Mouse (Mus musculus) ZHBTc4 (cell line): ENCODE data around the gene Usf1.

Experiments
- DNase-seq: peaks from one replicate; pipeline ENCODE4 v3.0.0-alpha.2; 2011; ENCODE audit warnings: low read depth, low spot score

Usf1 gene

DNA sequence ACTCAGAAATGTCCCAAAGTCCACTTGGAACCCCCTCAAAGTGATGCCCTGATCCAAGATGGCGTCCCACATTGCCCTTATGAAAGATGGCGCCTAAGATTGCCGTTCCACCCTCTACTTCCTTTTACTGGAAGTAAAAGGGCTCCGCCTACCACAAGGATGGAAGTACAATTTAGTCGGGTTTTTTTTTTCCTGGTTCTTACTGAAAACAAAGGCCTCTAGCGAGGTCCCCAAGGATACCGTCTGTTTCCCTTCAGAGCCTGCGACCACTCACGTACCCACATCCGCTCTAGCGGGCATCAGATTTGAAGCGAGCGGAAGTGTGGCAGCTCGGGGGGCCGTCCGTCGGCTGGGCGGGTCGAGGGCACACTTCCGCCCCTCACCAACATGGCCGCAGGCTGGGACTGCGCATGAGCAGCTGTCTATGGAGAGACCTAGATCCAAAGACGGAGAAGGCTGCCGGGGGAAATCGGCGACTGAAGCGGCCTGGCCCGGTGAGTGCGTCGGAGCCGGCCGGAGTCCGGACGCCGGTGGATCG lies at the start of gene Usf1:
TSS of gene Usf1 (plus strand) at position 367 of the 538 bp plus-strand sequence.
- peak; percentile 98 for DNase-seq

DNA sequence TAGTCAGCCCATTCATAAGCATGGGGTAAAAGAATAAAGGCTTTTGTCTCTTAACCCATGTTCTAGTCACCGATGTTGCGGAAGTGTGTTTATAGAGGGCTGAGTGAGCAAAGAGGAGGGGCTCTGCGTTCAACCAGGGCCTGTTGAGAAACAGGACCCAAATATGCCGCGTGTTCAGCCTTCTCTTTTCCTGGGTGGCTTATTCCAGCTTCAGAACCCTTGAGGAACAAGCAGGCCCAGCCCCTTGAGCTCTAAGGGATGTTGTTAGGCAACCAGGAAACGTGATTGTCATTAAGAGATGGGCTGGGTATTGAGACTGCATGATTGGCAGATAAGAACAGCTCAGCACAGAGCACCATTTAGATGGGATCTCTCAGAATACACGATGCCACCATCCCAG lies 45.2 kb upstream of the Usf1 start:
- DNase-seq, result no peak

DNA sequence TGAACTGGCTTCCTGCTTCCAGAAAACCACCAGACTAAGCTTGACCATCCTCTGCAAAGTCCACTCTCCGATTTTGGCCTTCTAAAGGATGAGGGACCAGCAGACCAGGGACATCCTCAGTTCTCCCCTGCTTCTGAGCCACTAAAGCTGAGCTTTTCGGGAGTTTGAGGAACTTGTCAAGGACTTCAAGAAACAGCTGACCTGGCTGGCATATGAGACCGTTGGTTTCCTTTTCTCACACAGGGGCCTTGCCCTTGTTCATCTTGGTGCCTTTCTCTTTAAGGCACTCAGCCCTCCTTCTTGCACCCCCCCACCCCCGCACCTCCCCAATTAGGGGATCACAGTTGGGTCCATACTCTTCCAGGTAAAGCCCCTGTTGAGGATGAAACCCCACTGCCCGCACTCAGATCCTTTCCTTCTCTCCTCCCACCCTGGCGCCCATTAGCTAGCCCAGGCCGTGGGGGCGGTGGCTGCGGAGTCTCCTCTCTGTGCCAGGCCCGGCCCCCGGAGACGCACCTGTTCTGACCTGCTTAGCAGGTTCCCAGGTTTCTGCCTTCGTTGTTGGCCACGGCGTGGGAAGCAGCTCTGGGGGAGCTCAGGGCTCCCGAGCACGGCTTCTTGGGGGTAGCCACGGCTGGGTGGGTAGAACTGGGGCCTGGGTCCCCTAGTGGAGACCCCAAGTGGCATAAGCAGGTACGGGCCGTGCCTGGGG lies 41.1 kb upstream of the Usf1 start, which contains the start of gene Nectin4:
TSS of gene Nectin4 (plus strand) at position 255 of the 712 bp plus-strand sequence.
- DNase-seq, result no peak

DNA sequence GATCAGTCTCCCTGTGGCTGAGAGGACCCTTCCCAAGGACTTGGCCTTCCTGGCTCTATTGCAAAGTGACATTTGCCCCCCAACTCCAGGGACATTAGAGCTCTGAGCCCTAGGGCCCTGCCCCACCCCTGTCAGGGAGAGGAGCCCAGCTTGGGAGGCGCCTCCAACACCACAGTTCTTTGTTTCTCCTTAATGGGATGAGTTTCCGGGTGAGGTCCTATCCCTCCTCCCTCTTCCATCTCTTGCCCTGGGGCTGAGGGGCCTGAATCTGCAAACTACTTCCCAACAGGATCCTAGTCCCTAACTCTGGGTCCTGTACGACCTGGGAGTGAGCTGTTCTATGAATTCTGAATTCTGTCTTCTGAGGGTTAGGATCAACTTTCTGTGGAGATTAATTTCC lies 38.2 kb upstream of the Usf1 start:
- DNase-seq, result peak; percentile 50

DNA sequence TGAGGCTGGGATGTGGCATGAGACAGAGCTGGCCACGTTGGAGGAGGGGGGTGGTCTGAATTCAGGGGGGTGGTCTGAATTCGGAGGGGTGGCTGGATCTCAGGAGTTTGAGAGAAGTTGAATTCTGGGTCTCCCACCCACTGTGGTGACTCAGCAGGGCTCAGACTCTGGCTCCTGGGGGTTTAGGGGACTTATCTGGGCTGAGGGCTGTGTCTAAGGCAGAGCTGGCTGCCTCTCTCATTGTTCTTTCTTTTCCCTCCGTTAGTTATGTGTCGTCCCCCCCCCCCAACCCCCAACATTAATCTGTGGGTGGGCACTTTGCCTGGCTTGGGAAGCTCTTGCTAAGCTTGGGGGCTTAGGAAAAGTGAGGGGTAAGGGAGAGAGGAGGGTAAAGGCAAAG lies 37.2 kb upstream of the Usf1 start:
- DNase-seq, result no peak

DNA sequence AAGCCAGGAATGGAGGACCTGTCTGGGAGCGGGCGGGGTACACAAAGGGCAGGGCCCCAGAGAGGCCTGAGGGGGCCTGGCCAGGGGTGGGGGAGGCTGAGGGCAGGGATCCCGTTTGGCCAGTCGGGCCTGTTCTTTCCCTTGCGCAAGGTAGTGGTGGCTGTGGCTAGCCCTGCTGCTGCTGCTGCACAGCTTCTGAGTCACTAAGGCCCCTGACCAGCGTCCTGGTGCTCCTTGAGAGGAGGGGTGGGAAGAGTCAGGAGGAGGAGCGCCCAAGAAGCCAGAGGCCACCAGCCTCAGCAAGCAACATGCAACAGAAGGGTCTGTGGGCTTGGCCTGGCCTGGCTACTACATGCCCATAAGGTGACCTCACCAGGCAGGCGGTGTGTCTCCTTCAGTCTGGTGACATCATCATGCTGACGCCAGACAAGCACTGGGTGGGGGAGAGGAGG lies 35.4 kb upstream of the Usf1 start:
- DNase-seq, result no peak

DNA sequence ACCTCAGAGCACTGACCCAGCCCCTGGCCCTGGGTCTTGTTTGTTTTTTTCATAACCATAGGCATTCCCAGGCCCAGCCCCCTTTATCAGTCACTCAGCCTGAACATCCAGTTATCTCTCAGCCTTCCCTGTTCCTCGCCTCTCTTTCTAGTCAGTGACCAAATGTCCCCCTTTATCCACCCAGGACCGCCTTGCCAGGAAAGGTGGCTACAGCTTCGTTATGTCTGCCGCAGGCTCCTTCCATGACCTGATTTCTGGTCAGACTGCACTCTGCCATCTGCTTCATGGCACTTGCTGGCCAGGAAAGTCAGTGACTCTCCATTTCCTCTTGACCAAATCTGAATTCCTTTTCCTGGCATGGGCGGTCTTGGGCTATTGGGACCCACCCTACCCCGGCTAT lies 32.8 kb upstream of the Usf1 start:
- no peak for DNase-seq

DNA sequence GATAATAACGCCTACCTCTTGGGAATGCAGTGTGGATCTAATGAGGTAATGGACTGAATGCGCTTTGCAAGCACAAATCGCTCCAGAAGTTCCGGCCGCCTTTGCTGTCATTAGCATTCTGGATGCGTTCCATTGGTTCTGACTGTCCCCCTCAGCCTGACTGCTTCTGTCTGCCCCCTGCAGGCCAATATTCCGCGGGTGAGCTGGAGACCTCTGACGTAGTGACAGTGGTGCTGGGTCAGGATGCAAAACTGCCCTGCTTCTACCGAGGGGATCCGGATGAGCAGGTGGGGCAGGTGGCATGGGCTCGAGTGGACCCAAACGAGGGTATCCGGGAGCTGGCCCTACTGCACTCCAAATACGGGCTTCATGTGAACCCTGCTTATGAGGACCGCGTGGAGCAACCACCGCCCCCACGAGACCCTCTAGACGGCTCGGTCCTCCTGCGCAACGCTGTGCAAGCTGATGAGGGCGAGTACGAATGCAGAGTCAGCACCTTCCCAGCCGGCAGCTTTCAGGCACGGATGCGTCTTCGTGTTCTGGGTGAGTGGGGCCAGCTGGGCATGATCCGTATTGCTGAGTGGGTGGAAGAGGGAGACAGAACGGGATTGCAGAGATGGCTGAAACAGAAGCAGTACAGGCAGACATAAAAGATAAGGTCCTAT lies 31.0 kb upstream of the Usf1 start:
- DNase-seq, result peak; percentile 90

DNA sequence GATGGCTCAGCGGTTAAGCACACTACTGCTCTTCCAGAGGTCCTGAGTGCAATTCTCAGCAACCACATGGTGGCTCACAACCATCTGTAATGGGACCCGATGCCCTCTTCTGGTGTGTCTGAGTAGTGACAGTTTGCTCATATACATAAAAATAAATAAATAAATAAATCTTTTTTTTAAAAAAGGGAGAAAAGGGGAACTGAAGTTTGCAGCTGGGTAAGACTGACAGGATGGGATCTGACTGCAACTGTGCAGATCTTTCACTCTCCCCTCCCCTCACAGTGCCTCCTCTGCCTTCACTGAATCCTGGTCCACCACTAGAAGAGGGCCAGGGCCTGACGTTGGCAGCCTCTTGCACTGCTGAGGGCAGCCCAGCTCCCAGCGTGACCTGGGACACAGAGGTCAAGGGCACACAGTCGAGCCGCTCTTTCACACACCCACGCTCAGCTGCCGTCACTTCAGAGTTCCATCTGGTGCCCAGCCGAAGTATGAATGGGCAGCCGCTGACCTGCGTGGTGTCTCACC lies 29.0 kb upstream of the Usf1 start:
- DNase-seq, result no peak

DNA sequence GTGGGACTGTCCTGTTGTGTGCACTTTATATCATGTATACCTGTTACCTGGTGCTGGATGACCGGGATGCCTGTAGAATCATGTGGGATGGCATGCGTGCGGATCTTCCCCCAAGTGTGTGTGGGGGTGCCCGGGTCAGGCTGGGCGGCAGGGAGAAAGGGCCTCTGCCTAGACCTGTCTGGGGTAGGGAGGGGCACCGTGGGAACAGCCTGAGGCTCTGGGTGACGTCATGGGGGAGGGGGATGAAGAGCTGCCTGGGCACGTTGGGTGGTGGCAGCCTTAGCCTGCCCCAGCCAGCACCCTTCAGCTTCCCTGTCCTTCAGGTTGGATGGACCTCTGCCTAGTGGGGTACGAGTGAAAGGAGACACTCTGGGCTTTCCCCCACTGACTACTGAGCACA lies 26.8 kb upstream of the Usf1 start:
- peak; percentile 39 for DNase-seq

DNA sequence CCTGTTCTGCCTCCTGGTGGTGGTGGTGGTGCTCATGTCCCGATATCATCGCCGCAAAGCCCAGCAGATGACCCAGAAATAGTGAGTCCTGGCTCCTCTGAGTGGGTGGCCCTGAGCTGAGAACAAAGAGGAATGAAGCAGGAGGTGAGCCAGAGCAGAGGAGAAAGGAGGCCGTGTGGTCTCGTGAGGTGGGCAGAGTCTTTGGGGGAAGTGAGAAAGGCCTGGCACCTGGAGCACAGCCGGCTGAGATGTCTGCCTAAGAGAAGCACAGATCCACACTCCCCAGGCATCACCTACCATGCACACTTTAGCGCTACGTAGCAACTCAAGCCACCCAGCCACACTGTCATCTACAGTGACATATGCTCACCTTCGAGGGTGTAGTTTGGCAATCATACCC lies 25.9 kb upstream of the Usf1 start:
- DNase-seq, result no peak

DNA sequence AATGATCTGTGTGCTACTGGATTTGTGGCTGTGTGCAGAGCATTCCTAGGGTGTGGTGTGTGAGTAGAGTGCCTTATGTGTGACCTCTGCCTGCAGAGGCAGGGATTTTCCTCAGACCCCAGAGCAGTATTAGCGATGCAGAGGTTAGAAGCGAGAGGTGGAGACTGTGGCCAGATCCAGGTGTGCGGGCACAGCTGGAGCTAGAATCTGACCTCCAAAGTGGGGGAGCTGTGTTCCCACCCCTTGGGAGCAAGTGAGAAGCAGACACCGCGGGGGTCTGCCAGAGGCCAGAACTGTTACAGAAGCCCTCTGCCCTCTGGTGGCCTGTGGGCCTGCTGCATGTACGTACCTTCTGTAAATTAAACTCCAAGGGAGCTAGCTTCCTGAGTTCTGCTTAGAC lies 24.0 kb upstream of the Usf1 start:
- DNase-seq, result peak; percentile 68

DNA sequence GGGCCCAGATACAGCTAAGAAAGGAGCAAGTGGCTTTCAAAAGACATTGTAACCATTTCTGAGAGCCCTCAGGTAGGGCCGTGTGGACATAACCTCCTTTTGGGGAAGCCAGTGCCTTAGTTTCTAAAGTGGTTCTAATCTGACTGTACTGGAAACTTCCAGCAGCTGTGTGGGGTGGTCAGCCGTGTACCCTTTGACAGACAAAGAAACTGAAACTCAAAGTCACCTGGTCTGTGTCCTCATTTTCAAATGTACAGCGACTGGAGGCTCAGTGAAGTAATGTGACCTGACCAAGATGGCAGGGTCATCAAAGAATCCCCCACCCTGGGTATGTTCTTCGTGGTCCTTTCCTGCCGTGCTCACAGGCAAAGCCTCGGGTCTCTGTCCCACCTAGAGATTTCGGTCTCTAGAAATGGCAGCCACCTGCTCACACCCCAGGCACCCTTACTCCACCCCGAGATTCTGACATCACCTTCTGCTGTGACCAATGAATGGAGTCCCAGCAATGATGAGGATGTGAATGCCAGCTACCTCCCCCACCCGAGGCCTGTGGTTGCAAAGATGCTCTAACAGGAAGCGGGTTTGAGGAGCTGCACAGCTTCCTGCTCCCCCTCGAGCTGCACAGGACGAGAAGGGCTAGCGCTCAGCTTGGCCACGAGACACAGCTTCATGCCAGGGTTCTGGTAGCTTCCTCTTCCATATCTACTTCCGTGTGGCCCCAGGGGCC lies 22.6 kb upstream of the Usf1 start, which contains the start of gene Arhgap30:
TSS of gene Arhgap30 (plus strand) at position 579 of the 727 bp plus-strand sequence.
- DNase-seq, result no peak

DNA sequence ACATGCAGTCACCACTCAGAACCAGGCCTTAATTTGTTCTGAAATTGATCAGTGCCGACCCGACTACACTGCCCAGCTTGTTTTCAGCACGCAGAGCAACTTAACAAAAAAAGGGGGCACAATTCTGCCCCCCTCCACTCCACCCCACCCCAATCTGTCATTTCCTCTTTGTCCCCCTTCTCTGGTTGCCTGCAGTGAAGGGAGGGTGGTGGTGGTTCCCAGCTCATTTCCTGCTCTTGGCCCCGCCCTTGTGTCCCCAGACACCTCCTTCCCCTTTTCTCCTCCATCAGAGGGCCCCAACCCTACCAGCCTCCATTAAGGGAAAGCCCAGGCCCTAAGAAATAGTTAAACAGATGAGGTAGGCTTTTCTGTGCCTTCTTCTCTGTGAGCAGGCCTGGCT lies 21.0 kb upstream of the Usf1 start:
- DNase-seq, result no peak

DNA sequence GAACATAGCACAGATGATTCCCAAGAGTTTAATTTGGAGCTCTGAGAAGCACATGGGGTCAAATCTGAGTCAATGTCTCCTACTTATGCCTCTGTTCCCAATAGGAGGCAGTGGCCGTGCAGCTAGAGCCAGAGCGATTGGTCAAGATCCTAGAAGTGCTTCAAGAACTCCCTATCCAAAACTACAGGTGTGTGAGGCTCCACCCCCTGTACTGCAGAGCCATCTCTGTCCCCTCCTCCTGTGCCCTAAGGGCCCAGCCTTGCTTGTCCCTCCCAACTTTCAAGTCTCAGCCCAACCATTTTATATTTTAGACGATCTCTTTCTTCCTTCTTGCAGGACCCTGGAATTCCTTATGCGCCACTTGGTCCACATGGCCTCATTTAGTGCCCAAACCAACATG lies 9.3 kb upstream of the Usf1 start:
- peak; percentile 85 for DNase-seq

DNA sequence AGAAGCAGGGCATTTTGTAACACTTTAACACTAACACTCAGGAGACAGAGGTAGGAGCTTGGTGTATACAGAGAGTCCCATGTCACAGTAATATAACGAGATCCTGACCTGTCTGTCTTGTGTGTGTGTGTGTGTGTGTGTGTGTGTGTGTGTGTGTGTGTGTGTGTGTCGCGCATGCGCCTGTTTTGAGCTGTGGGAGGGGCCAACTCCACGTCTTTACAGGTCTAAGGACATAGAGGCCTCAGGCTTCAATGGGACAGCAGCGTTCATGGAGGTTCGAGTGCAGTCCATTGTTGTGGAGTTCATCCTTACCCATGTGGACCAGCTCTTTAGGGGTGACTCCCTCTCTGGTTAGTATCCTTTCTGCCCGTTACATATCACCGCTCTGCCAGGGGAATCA lies 8.1 kb upstream of the Usf1 start:
- DNase-seq, result peak; percentile 61

DNA sequence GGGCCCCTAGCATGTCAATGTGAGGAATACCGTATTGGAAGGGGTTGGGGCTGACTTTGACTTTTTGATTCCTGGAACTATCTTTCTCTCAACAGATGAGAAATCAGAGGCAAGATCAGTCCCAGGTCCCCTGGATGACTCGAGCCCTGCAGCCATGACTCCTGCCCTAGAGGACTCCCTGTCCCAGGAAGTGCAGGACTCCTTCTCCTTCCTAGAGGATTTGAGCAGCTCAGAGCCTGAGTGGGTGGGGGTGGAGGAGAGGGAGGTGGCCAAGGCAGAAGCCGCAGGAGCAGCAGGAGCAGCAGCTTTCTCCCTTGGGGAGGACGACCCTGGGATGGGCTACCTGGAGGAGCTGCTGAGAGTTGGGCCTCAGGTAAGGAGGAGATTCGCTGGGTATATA lies 3.9 kb upstream of the Usf1 start:
- DNase-seq, result no peak

DNA sequence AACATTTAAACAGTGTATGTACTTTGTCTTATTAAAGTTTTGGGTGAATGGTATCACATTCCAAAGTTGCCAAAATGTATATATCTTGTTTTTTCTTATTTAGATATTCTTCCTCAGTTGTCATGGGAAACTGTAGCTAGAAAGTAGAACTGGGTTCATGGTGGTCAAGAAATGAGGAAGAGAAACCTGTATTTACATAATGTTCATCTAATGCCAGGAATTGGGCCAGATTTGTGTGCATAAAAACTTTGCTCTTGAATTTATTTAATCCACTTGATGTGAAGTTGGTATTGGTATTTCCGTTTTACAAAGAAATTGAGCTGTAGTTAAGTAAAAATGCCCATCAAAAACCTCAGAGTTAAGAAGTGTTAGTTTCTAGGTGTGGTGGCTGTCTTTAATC lies 882 bp upstream of the Usf1 start:
- no peak for DNase-seq

DNA sequence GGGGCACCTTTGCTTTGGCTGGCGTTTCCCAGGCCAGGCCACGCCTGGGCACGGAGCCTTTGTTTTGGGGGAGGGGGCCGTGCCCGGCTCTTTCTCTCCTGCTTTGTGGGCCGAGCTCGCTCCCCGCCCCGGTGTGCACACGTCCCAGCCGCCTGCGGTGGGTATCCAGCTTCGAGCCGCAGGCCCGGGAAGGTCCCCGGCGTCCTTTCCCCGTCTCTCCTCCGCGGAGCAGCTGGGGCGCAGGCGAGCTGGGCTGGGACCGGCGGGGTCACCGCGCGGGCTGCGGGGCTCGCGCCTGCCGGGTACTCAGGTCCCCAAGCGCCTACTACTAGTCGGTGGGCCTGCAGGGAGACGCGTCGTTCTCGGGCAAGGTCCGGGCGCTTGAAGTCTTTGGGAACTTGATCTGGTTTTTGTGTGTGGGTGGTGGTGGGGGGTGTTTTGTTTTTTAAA lies 404 bp downstream of the Usf1 start:
- no peak for DNase-seq

DNA sequence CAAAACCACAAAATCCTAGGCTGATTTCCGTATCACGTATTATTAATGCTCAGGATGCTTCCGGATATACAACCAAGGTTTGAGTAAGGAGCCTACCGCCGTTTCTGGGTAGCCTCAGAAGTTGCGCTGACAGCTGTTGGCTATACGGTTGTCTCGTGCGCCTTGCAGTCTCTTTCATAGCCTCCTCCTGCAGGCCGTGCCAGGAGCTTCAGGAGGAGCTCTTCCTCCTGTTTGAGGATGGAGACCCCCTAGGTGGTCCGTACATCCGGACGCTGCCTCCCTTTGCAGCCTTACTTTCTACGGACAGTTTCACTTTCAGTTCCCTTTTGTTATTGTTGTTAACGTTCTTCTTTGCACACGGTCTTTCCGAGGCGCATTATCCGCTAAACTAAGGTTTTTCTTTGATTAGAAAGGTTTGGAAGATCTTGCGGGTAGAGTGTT lies 908 bp downstream of the Usf1 start:
- DNase-seq, result peak; percentile 62

DNA sequence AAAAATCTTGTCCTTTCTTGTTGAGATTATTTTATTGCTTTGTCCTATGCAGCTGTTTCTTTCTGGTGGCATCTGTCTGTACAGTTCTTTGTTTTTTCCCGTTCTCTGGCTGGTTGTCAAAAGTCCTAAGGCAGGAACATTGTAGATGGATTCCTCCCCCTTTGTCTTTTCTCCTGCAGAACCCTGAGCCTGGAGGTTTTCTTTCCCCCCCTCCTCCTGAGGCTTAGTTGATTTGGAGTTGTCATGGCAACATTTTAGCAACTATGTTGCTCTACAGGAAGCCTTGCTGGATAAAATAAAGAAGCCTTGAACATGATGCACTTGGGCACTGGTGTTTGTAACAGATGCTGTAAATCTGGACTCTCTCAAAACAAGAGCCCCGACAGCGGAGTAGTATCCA lies 1.3 kb downstream of the Usf1 start:
- DNase-seq, result no peak

DNA sequence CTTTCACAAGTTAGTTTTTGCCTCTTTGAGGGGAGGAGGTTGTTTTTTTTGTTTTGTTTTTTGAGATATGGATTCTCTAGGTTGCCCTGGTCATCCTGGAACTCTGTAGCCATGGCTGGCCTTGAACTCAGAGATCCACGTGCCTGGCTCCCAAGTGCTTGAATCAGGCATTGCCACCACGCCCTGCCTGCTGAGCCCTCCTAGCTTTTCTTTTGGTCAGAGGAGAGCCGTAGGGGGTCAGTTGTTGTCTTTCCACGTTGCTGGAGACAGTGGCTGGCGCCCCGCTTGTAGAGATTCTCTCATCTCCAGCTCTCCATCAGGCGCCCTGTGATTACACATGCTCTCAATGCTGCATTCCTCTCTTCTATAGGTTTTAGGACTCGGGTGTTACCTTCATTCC lies 2.5 kb downstream of the Usf1 start:
- DNase-seq, result peak; percentile 81
